Mouse (Mus musculus) ovary, postnatal 10 days (tissue): Measurements from ENCODE around the gene Zfp507.

ENCODE experiments used
- DNase-seq: peaks from one replicate; pipeline ENCODE4 v3.0.0; 2022; ENCODE audit warnings: low spot score

The Zfp507 gene

GRCm38 (mm10) chr7:35733313-35734050, 69.3 kb downstream of the Zfp507 start:
- no peak for DNase-seq

GRCm38 (mm10) chr7:35732585-35733059, 70.2 kb downstream of the Zfp507 start:
- DNase-seq = no peak

- DNase-seq = no peak
Observed at GRCm38 (mm10) chr7:35729621-35730031, 73.2 kb downstream of the Zfp507 start.

DNA sequence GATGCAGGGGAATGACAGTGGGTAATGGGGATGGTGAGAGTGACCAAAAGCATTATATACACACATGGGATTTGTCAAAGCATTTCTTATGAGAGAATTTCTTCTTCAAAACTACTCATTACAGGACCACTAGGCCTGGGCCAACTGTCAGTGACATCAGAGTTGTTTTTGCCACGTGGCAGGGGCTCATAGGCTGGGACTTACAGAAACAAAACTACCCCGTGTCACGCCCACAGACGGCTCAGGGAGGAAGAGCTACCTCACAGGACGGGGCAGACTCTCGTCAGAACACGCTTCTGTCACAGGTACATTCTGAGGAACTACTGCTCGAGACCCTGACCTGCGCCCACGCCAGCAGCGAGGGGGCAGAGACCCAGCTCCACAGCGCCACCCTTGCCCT, 74.4 kb downstream of the Zfp507 start:
- DNase-seq = no peak

DNA sequence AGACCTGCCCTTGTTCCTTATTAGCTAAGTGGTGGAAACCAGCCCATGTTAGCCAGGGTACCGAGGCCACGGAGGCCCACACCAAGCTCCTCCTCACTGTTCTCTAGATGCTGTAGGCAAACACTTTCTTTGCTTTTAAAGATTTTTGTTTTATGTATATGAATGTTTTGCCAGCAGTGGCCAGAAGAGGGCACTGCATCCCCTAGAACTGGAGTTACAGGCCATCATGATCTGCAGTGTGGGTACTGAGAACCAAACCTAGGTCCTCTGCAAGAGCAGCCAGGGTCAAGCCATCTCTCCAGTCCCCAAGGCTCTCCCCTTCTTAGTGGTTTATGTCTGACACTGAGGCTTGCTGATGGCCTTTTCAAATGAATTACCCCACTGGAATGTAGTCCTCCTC, 79.8 kb downstream of the Zfp507 start:
- no peak for DNase-seq
